Mouse (Mus musculus): ENCODE measurements at regions not wholly inside any gene's neighbourhood (a gene's known extent, or its start where the extent isn't known, plus 50 kb on each side); places are given as distances from the start of the nearest gene placed in this dataset.
A peak's percentile ranks its signal among the peaks of the same experiment; 100 is the strongest.
"Not testable (repeated sequence)": the region's sequence is repeated elsewhere in the genome, so short reads cannot be mapped to it uniquely, and the experiment has no call there.

DNA sequence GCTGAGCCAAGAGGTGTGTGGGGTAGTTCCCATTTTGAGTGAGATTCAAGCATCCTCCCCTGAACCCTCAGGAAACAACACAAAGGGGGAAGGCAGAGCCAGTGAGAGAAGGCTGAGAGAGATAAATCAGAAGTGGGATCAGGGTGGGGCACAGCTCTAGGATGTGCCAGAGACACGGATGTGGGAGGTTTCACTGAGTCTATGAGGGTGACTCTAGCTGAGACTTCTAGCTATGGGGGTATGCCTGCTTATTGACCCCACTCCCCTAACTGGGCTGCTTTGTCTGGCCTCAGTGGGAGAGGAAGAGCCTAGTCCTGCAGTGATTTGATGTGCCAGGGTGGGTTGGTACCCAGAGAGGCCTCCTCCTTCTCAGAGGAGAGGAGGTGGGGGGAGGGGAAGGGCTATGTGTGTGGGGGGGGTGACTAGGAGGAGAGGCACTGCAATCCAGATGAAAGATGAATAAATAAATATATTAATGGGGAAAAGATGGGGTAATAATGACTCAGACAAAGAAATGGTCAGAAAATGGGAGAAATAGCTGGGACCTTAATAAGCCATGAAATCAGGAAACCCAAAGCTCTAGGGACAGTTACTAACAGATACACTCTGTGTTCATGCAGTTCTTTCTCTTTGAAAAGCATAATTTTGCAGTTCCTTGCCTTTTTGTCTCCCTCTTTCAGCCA, 547.0 kb upstream of the Adamts5 start:
- H3K27ac ChIP-seq (replicated peaks; ENCODE audit: insufficient read depth, low read depth, low read length), result no peak overlapping the region
- no peak overlapping the region for H3K4me3 ChIP-seq (ENCODE audit: insufficient read depth, low read depth, low read length)
- H3K9ac ChIP-seq (ENCODE audit: low read depth, low read length), result no peak overlapping the region
- no peaks in the 10 kb centered on the region for H3K27me3 ChIP-seq (ENCODE audit: control insufficient read depth, insufficient read depth, low read length)
- H3K79me2 ChIP-seq (ENCODE audit: control insufficient read depth, insufficient read depth, low read length), result no peaks in the 10 kb centered on the region
- 22% methylated on average over 1 of the region's 1 CpGs for WGBS
- TF ChIP-seq CTCF (IDR thresholded peaks at IDR 0.05; ENCODE audit: low read depth, low read length) (no peak), POLR2A (IDR thresholded peaks at IDR 0.05; ENCODE audit: extremely low read depth, insufficient read depth, low read length) (no peak)
- no peaks in the 10 kb centered on the region for H3K36me3 ChIP-seq (ENCODE audit: control insufficient read depth, insufficient read depth, low read length)
- H3K4me1 ChIP-seq (ENCODE audit: control insufficient read depth, insufficient read depth, low read length), result no peaks in the 10 kb centered on the region
- DNase-seq (ENCODE audit: extremely low read depth, low read depth, low spot score), result no peak

DNA sequence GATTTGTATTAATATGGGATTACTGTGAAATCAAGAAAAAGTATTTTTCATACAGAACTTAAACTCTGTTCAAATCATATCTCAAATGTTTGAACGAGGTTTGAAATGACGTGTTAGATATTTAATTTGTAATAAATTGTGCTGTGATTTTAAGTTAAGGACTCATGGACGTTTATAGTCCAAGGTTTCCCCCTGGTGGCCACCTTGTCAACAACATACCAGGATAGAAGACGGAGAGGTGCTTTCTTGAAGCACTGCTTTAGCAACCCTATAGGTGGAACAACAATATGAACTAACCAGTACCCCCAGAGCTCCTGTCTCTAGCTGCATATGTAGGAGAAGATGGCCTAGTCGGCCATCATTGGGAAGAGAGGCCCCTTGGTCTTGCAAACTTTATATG, 517.8 kb upstream of the Adamts5 start:
- not testable (repeated sequence) for H3K4me3 ChIP-seq (ENCODE audit: insufficient read depth, low read depth, low read length); H3K4me1 ChIP-seq (ENCODE audit: control insufficient read depth, insufficient read depth, low read length); H3K27me3 ChIP-seq (ENCODE audit: control insufficient read depth, insufficient read depth, low read length); H3K79me2 ChIP-seq (ENCODE audit: control insufficient read depth, insufficient read depth, low read length); H3K27ac ChIP-seq (replicated peaks; ENCODE audit: insufficient read depth, low read depth, low read length); H3K36me3 ChIP-seq (ENCODE audit: control insufficient read depth, insufficient read depth, low read length); H3K9ac ChIP-seq (ENCODE audit: low read depth, low read length)
- 8% methylated on average over 5 of the region's 5 CpGs for WGBS
- DNase-seq (ENCODE audit: extremely low read depth, low read depth, low spot score), result peak; percentile 64

DNA sequence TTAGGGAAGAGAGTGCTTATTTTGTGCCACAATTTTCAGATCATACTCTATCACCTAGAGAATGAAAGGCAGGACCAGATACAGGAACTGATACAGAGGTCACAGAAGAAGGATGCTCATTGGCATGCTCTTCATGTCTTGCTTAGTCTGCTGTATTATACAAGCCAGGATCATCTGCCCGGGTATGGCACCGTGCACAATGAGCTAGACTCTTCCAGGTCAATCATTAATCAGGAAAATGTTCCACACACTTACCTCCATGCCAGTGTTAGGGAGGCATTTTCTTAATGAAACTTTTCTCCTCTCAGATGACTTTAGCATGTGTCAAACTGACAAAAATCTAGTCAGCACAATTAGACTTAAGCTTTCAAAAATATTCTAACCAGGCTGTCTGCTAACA, 502.7 kb upstream of the Adamts5 start:
- no peak overlapping the region for H3K27ac ChIP-seq (replicated peaks; ENCODE audit: insufficient read depth, low read depth, low read length)
- WGBS, result 24% methylated on average over 2 of the region's 2 CpGs
- TF ChIP-seq CTCF (IDR thresholded peaks at IDR 0.05; ENCODE audit: low read depth, low read length) (no peak), POLR2A (IDR thresholded peaks at IDR 0.05; ENCODE audit: extremely low read depth, insufficient read depth, low read length) (no peak)
- no peak overlapping the region for H3K4me3 ChIP-seq (ENCODE audit: insufficient read depth, low read depth, low read length)
- DNase-seq (ENCODE audit: extremely low read depth, low read depth, low spot score), result peak; percentile 56
- no peak overlapping the region for H3K9ac ChIP-seq (ENCODE audit: low read depth, low read length)
- H3K36me3 ChIP-seq (ENCODE audit: control insufficient read depth, insufficient read depth, low read length), result no peaks in the 10 kb centered on the region
- H3K4me1 ChIP-seq (ENCODE audit: control insufficient read depth, insufficient read depth, low read length), result no peaks in the 10 kb centered on the region
- no peaks in the 10 kb centered on the region for H3K27me3 ChIP-seq (ENCODE audit: control insufficient read depth, insufficient read depth, low read length)
- H3K79me2 ChIP-seq (ENCODE audit: control insufficient read depth, insufficient read depth, low read length), result no peaks in the 10 kb centered on the region

DNA sequence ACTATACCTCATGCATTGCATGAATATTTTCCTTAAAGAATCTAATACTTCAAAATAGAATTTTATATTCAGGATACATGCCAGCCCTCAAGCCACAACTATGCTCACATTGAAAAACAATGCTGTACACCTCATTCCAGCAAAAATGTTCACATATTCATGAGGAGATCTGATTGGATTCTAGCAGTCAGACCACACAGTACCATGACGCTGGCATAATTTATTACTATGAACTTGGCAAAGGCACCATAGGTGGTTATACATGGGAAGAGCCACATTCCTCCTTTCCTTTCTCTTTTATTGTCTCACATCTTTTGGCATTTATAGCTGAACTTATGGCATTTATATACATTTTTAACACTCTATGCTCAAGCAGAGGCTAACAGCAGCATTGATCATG, 499.8 kb upstream of the Adamts5 start:
- Histone ChIP-seq H3K27me3 (ENCODE audit: control insufficient read depth, insufficient read depth, low read length) (no peaks in the 10 kb centered on the region), H3K9ac (ENCODE audit: low read depth, low read length) (no peak overlapping the region), H3K79me2 (ENCODE audit: control insufficient read depth, insufficient read depth, low read length) (no peaks in the 10 kb centered on the region), H3K4me1 (ENCODE audit: control insufficient read depth, insufficient read depth, low read length) (no peaks in the 10 kb centered on the region), H3K4me3 (ENCODE audit: insufficient read depth, low read depth, low read length) (no peak overlapping the region), H3K27ac (replicated peaks; ENCODE audit: insufficient read depth, low read depth, low read length) (no peak overlapping the region), H3K36me3 (ENCODE audit: control insufficient read depth, insufficient read depth, low read length) (no peaks in the 10 kb centered on the region)
- TF ChIP-seq CTCF (IDR thresholded peaks at IDR 0.05; ENCODE audit: low read depth, low read length) (no peak), POLR2A (IDR thresholded peaks at IDR 0.05; ENCODE audit: extremely low read depth, insufficient read depth, low read length) (no peak)
- whole genome bisulfite sequencing, result 93% methylated on average over 1 of the region's 1 CpGs
- no peak for DNase-seq (ENCODE audit: extremely low read depth, low read depth, low spot score)

GRCm38 (mm10) chr16:86399288-86399687, 497.7 kb upstream of the Adamts5 start:
- WGBS, result 96% methylated on average over 1 of the region's 1 CpGs
- no peak for DNase-seq (ENCODE audit: extremely low read depth, low read depth, low spot score)
- no peaks in the 10 kb centered on the region for H3K4me1 ChIP-seq (ENCODE audit: control insufficient read depth, insufficient read depth, low read length)
- TF ChIP-seq POLR2A (IDR thresholded peaks at IDR 0.05; ENCODE audit: extremely low read depth, insufficient read depth, low read length), result no peak
- no peak for TF ChIP-seq CTCF (IDR thresholded peaks at IDR 0.05; ENCODE audit: low read depth, low read length)
- H3K9ac ChIP-seq (ENCODE audit: low read depth, low read length), result no peak overlapping the region
- H3K27me3 ChIP-seq (ENCODE audit: control insufficient read depth, insufficient read depth, low read length), result no peaks in the 10 kb centered on the region
- H3K79me2 ChIP-seq (ENCODE audit: control insufficient read depth, insufficient read depth, low read length), result no peaks in the 10 kb centered on the region
- no peaks in the 10 kb centered on the region for H3K36me3 ChIP-seq (ENCODE audit: control insufficient read depth, insufficient read depth, low read length)
- no peak overlapping the region for H3K4me3 ChIP-seq (ENCODE audit: insufficient read depth, low read depth, low read length)
- H3K27ac ChIP-seq (replicated peaks; ENCODE audit: insufficient read depth, low read depth, low read length), result no peak overlapping the region

GRCm38 (mm10) chr16:86397521-86397920, 495.9 kb upstream of the Adamts5 start:
- TF ChIP-seq CTCF (IDR thresholded peaks at IDR 0.05; ENCODE audit: low read depth, low read length) (no peak), POLR2A (IDR thresholded peaks at IDR 0.05; ENCODE audit: extremely low read depth, insufficient read depth, low read length) (no peak)
- Histone ChIP-seq H3K27me3 (ENCODE audit: control insufficient read depth, insufficient read depth, low read length) (no peaks in the 10 kb centered on the region), H3K27ac (replicated peaks; ENCODE audit: insufficient read depth, low read depth, low read length) (no peak overlapping the region), H3K79me2 (ENCODE audit: control insufficient read depth, insufficient read depth, low read length) (no peaks in the 10 kb centered on the region), H3K9ac (ENCODE audit: low read depth, low read length) (no peak overlapping the region), H3K4me3 (ENCODE audit: insufficient read depth, low read depth, low read length) (no peak overlapping the region), H3K36me3 (ENCODE audit: control insufficient read depth, insufficient read depth, low read length) (no peaks in the 10 kb centered on the region), H3K4me1 (ENCODE audit: control insufficient read depth, insufficient read depth, low read length) (no peaks in the 10 kb centered on the region)
- no peak for DNase-seq (ENCODE audit: extremely low read depth, low read depth, low spot score)
- WGBS, result 85% methylated on average over 2 of the region's 2 CpGs

Data from liver, adult 2 months (tissue).